In the genomic region with DNA sequence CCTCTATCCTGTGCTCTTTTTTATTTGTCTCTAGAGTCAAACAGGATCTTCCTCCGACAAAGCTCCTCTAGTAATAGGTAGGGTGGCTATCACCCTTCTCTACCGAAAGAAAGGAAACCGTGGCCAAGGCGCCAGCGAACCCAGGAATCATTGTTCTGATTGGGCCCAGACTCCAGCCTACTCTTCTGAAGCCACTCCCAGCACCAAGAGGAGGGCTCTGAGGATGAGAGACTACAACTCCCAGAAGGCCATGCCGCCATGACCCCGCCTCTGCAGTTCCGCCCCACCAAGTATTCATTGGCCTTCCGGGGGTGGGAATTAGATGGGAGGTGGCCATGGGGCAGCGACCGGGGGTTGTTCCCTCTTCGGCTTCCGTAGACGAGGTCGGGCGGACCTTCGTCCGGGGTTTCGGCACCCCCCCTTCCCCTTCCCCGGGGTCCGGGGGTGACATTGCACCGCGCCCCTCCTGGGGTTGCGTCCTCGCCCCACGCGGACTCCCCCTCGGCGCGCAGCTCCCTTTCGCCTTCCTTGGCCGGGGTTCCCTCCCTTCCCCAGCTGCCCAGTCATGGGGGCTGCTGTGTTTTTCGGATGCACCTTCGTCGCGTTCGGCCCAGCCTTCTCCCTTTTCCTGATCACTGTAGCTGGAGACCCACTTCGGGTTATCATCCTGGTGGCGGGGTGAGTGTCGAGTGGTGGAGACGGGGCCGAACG, we compare ENCODE assay signal across 8 mouse cellular contexts. TPM values are rescaled to one million over a fixed set of nuclear protein-coding genes. Genes with fewer than 3 reads are reported as not detected.
A peak's percentile ranks its signal among the peaks of the same experiment; 100 is the strongest.
DNase-seq lines count a peak whose midpoint lies in the region; ATAC-seq and TF ChIP-seq lines count a peak whose summit lies in the region.
"Not testable (repeated sequence)": the region's sequence is repeated elsewhere in the genome, so short reads cannot be mapped to it uniquely, and the experiment has no call there.

A gene (plus strand): TSS at position 364 of the 711 bp plus-strand sequence.

- peak; percentile 28; the same call in 1 of the 2 replicates for TF ChIP-seq POLR2A in bone marrow, adult 2 months (IDR thresholded peaks at IDR 0.05; ENCODE audit: borderline replicate concordance, control insufficient read depth, low read depth, low read length)

- not testable (repeated sequence) for H3K27me3 ChIP-seq in embryonic facial prominence, embryonic 15.5 days; kidney, embryonic 15.5 days

- H3K27ac ChIP-seq in bone marrow, adult 2 months (ENCODE audit: control insufficient read depth, insufficient read depth, low read depth, low read length, poor library complexity), result 0 out of 2 replicates have a peak within 1 kb of the TSS, but pooled peaks have one; percentile 27
- peak within 1 kb of the TSS; percentile 85 for H3K27ac ChIP-seq in embryonic facial prominence, embryonic 15.5 days (replicated peaks)
- H3K27ac ChIP-seq in kidney, embryonic 15.5 days, result peak within 1 kb of the TSS; percentile 93

- H3K9ac ChIP-seq in embryonic facial prominence, embryonic 15.5 days, result peak within 1 kb of the TSS; percentile 65
- H3K9ac ChIP-seq in kidney, embryonic 15.5 days, result peak within 1 kb of the TSS; percentile 69

- peak; percentile 98 for ATAC-seq in embryonic facial prominence, embryonic 15.5 days (ENCODE audit: insufficient number of reproducible peaks, low FRiP score, low TSS enrichment, low read depth)
- ATAC-seq in kidney, embryonic 15.5 days (replicated peaks; ENCODE audit: low FRiP score), result peak; percentile 96
- ATAC-seq in monocyte, adult 5-6 weeks (replicated peaks; ENCODE audit: insufficient number of reproducible peaks, low FRiP score, low TSS enrichment, poor library complexity, severe bottlenecking), result peak; percentile 97

- WGBS in bone marrow, adult 2 months, result 0% methylated on average over 32 of the region's 43 CpGs
- under 1% methylated on average over 26 of the region's 43 CpGs for WGBS in embryonic facial prominence, embryonic 15.5 days
- WGBS in kidney, embryonic 15.5 days, result under 1% methylated on average over 31 of the region's 43 CpGs

- H3K4me3 ChIP-seq in bone marrow, adult 2 months (replicated peaks; ENCODE audit: control insufficient read depth, low read depth, low read length), result peak within 1 kb of the TSS; percentile 92
- H3K4me3 ChIP-seq in embryonic facial prominence, embryonic 15.5 days (replicated peaks), result peak within 1 kb of the TSS; percentile 64
- peak within 1 kb of the TSS; percentile 73 for H3K4me3 ChIP-seq in kidney, embryonic 15.5 days (replicated peaks)

- not testable (repeated sequence) for H3K4me1 ChIP-seq in bone marrow, adult 2 months (ENCODE audit: control insufficient read depth, insufficient read depth, low read length)
- peaks cover 39% of the 10 kb centered on the region for H3K4me1 ChIP-seq in embryonic facial prominence, embryonic 15.5 days
- H3K4me1 ChIP-seq in kidney, embryonic 15.5 days, result peaks cover 40% of the 10 kb centered on the region

- not testable (repeated sequence) for H3K36me3 ChIP-seq in embryonic facial prominence, embryonic 15.5 days
- peaks cover 18% of the 10 kb centered on the region for H3K36me3 ChIP-seq in kidney, embryonic 15.5 days

- H3K4me2 ChIP-seq in embryonic facial prominence, embryonic 15.5 days (replicated peaks), result peak within 1 kb of the TSS; percentile 65
- peak within 1 kb of the TSS; percentile 72 for H3K4me2 ChIP-seq in kidney, embryonic 15.5 days

- not testable (repeated sequence) for H3K9me3 ChIP-seq in embryonic facial prominence, embryonic 15.5 days (replicated peaks); kidney, embryonic 15.5 days (replicated peaks)

- TF ChIP-seq CTCF in bone marrow, adult 2 months (IDR thresholded peaks at IDR 0.05; ENCODE audit: control insufficient read depth, insufficient read depth, low read length), result not testable (repeated sequence)

- DNase-seq in 416B (ENCODE audit: low read depth) (peak; percentile 99), liver (peak; percentile 96)
- peak; percentile 98 to 99 for DNase-seq in heart, adult 9 months (ENCODE audit: low spot score in 2 of 2)
- peak; percentile 94 to 95 for DNase-seq in spleen, postnatal 4 days (ENCODE audit: low spot score in 2 of 2)

RNA-seq across cellular contexts. Expression of the gene that starts here (rescaled TPM):
- 20.4 and 38.4 TPM in 2 replicates for polyA plus RNA-seq in bone marrow, adult 2 months (2011; ENCODE audit: insufficient read depth, insufficient read length, low replicate concordance, missing spikeins)
- 30.1 and 34.6 TPM in 2 replicates for polyA plus RNA-seq in embryonic facial prominence, embryonic 15.5 days (2015; fragmentation: Nextera tagmentation; extraction: Ambion mirVana)
- polyA plus RNA-seq in kidney, embryonic 15.5 days (2015; fragmentation: Nextera tagmentation; extraction: Ambion mirVana), result 37.4 and 40.8 TPM in 2 replicates
- total RNA-seq in monocyte, adult 5-6 weeks (2017), result 27.5 to 35.0 TPM (median 32.8 TPM) in 3 replicates

Comparison
In these comparisons a context has a peak if more than half of its experiments do, and no peak if none do; other contexts are left out.
1. Peak in every context shown above with its lines: DNase-seq, ATAC-seq, H3K4me3 ChIP-seq and H3K27ac ChIP-seq.
2. H3K27ac ChIP-seq: peak in every context shown above with its lines; median percentile 93 in kidney, embryonic 15.5 days; 85 in embryonic facial prominence, embryonic 15.5 days; 27 in bone marrow, adult 2 months.